Mouse (Mus musculus) left cerebral cortex, adult 2 months (tissue): Measurements from ENCODE around the gene Ubn2. TPM values are rescaled to one million over a fixed set of nuclear protein-coding genes. Genes with fewer than 3 reads are reported as not detected.
"Not testable (repeated sequence)": the region's sequence is repeated elsewhere in the genome, so short reads cannot be mapped to it uniquely, and the experiment has no call there.

ENCODE experiments used
- DNase-seq, 2 experiments: peaks; one replicate each; pipeline ENCODE4 v3.0.0; 2021 to 2022; ENCODE audit warnings: low spot score in 2 of 2, mixed read lengths in 1 of 2; ENCODE audit errors: extremely low spot score in 1 of 2
- H3K27ac ChIP-seq: fragments of 200-600 bp; 2 replicates; pipeline ENCODE4 v1.8.1; 2022
- H3K4me3 ChIP-seq: fragments of 200-600 bp; 2 replicates; pipeline ENCODE4 v1.8.1; 2022
- CTCF ChIP-seq: fragments of 200-600 bp; IDR thresholded peaks from 2 replicates; pipeline ENCODE4 v1.8.1; 2022; ENCODE audit warnings: antibody characterized with exemption, mild to moderate bottlenecking, moderate library complexity
- intact Hi-C: fragments of 180-260 bp; cut with DNase I; formaldehyde crosslinking; loops from one replicate; pipeline ENCODE4 v1.15.1; 2025
- long read RNA-seq, 2 experiments: library from polyadenylated mRNA; stranded (forward); transcript quantifications; one replicate each; pipeline ENCODE4 v2.0.0; 2021; ENCODE audit warnings: borderline mapping rate in 2 of 2
- total RNA-seq, 2 experiments: library from RNA; stranded (reverse); gene quantifications; 2 replicates each; pipeline ENCODE4 v1.2.3; 2021

Gene Ubn2
- 10 to 100 TPM; 53.7 to 65.8 TPM for total RNA-seq
- long read RNA-seq, experiment 1, full-length matches to known transcripts = 2 of 9 reads
- long read RNA-seq, experiment 1, partial matches to known transcripts = 1 of 9 reads
- long read RNA-seq, experiment 1, other reads (novel, unspliced or antisense) = 6 of 9 reads
- long read RNA-seq, experiment 2, full-length matches to known transcripts = 9 of 24 reads
- long read RNA-seq, experiment 2, partial matches to known transcripts = 6 of 24 reads
- long read RNA-seq, experiment 2, other reads (novel, unspliced or antisense) = 9 of 24 reads

GRCm38 (mm10) chr6:38433261-38434033 lies at the start of gene Ubn2:
TSS of gene Ubn2 (plus strand) at chr6:38433950.
- DNase-seq = peak; percentile 98
- peak within 1 kb of the TSS; percentile 100 for H3K4me3 ChIP-seq
- TF ChIP-seq CTCF = no peak
- H3K27ac ChIP-seq = peak within 1 kb of the TSS; percentile 100
- intact Hi-C loops = no loop called here

GRCm38 (mm10) chr6:38389671-38390070 lies 44.1 kb upstream of the Ubn2 start:
- H3K27ac ChIP-seq = no peak overlapping the region
- no peak overlapping the region for H3K4me3 ChIP-seq
- DNase-seq = peak; percentile 14 to 22
- TF ChIP-seq CTCF = peak; percentile 62
- intact Hi-C loops = no loop called here

GRCm38 (mm10) chr6:38432457-38432856 lies 1.3 kb upstream of the Ubn2 start:
- DNase-seq = not testable (repeated sequence)

GRCm38 (mm10) chr6:38434055-38435023 lies 589 bp downstream of the Ubn2 start:
- DNase-seq = peak; percentile 63 to 69
- intact Hi-C loops = loop anchor here (1.0 kb wide), 1 partner anchor 100 kb away; no protein-coding TSS in a partner anchor
- Histone ChIP-seq H3K27ac (peak overlapping the region; percentile 100), H3K4me3 (peak overlapping the region; percentile 100)
- no peak for TF ChIP-seq CTCF

More at GRCm38 (mm10) chr6:38432457-38432856, 1.3 kb upstream of the Ubn2 start:
- H3K4me3 ChIP-seq = peak overlapping the region; percentile 100
- intact Hi-C loops = not testable (repeated sequence)
- peak overlapping the region; percentile 100; the same call in 1 of the 2 replicates for H3K27ac ChIP-seq

- DNase-seq = no peak
- no peak for TF ChIP-seq CTCF
- Histone ChIP-seq H3K4me3 (no peak overlapping the region), H3K27ac (no peak overlapping the region)
- intact Hi-C loops = no loop called here
Measured at GRCm38 (mm10) chr6:38443842-38444241, 10.1 kb downstream of the Ubn2 start.

GRCm38 (mm10) chr6:38448295-38448694 lies 14.5 kb downstream of the Ubn2 start:
- no peak overlapping the region for H3K27ac ChIP-seq
- TF ChIP-seq CTCF = no peak
- no peak for DNase-seq
- H3K4me3 ChIP-seq = no peak overlapping the region
- intact Hi-C loops = no loop called here

GRCm38 (mm10) chr6:38453049-38453448 lies 19.3 kb downstream of the Ubn2 start:
- no peak for TF ChIP-seq CTCF
- no peak for DNase-seq
- intact Hi-C loops = no loop called here
- Histone ChIP-seq H3K4me3 (no peak overlapping the region), H3K27ac (no peak overlapping the region)

- H3K27ac ChIP-seq, intact Hi-C loops, H3K4me3 ChIP-seq, DNase-seq: not testable (repeated sequence)
Measured at GRCm38 (mm10) chr6:38456425-38456824, 22.7 kb downstream of the Ubn2 start.

- H3K4me3 ChIP-seq = no peak overlapping the region
- intact Hi-C loops = no loop called here
- no peak overlapping the region for H3K27ac ChIP-seq
- TF ChIP-seq CTCF = no peak
- DNase-seq = no peak
Measured at GRCm38 (mm10) chr6:38458075-38458474, 24.3 kb downstream of the Ubn2 start.

GRCm38 (mm10) chr6:38469591-38469990 lies 35.8 kb downstream of the Ubn2 start:
- no peak for DNase-seq
- intact Hi-C loops = no loop called here
- no peak overlapping the region for H3K4me3 ChIP-seq
- TF ChIP-seq CTCF = peak; percentile 52
- H3K27ac ChIP-seq = no peak overlapping the region

GRCm38 (mm10) chr6:38481694-38482371 lies 48.1 kb downstream of the Ubn2 start:
- Histone ChIP-seq H3K27ac (no peak overlapping the region), H3K4me3 (no peak overlapping the region)
- no peak for DNase-seq
- intact Hi-C loops = no loop called here
- no peak for TF ChIP-seq CTCF
